Mouse (Mus musculus) bone marrow macrophage, adult 2 months (primary cell): Measurements from ENCODE around the gene Phkg2. TPM values are rescaled to one million over a fixed set of nuclear protein-coding genes. Genes with fewer than 3 reads are reported as not detected.

Experiments
- H3K27ac ChIP-seq: 2 replicates; pipeline ENCODE4 v1.5.1; 2012; ENCODE audit warnings: low read depth, low read length; ENCODE audit not compliant: insufficient read depth
- H3K4me1 ChIP-seq: 2 replicates; pipeline ENCODE4 v1.6.1; 2012; ENCODE audit warnings: low read length; ENCODE audit not compliant: control insufficient read depth, insufficient read depth
- H3K4me3 ChIP-seq: 2 replicates; pipeline ENCODE4 v1.5.1; 2012; ENCODE audit warnings: mild to moderate bottlenecking, low read length, moderate library complexity; ENCODE audit not compliant: insufficient read depth
- CTCF ChIP-seq: IDR thresholded peaks from 2 replicates; pipeline ENCODE4 v1.5.1; 2012; ENCODE audit warnings: low read depth, mild to moderate bottlenecking, low read length, moderate library complexity
- POLR2A ChIP-seq: IDR thresholded peaks from 2 replicates; pipeline ENCODE4 v1.6.1; 2012; ENCODE audit warnings: mild to moderate bottlenecking, low read depth, low read length, borderline replicate concordance
- polyA plus RNA-seq: library from polyadenylated mRNA; stranded (reverse); fragments of >200 nt; gene quantifications from 2 replicates; pipeline ENCODE4 v1.2.4, GENCODE M21; 2012; ENCODE audit not compliant: missing spikeins, insufficient read depth, insufficient read length

Phkg2 gene
- polyA plus RNA-seq, 1 experiment = 68.4 TPM

GRCm38 (mm10) chr7:127602903-127603302 lies 29.8 kb downstream of the Phkg2 start:
- Histone ChIP-seq H3K4me1 (peaks cover 6% of the 10 kb centered on the region; the same call in 1 of the 2 replicates), H3K4me3 (no peak overlapping the region), H3K27ac (no peak overlapping the region)
- TF ChIP-seq POLR2A (no peak), CTCF (no peak)

GRCm38 (mm10) chr7:127604256-127604655 lies 31.1 kb downstream of the Phkg2 start:
- no peak overlapping the region for H3K27ac ChIP-seq
- peaks cover 6% of the 10 kb centered on the region; the same call in 1 of the 2 replicates for H3K4me1 ChIP-seq
- TF ChIP-seq POLR2A = no peak
- TF ChIP-seq CTCF = no peak
- no peak overlapping the region for H3K4me3 ChIP-seq

GRCm38 (mm10) chr7:127607150-127607549 lies 34.0 kb downstream of the Phkg2 start:
- peaks cover 6% of the 10 kb centered on the region; the same call in 1 of the 2 replicates for H3K4me1 ChIP-seq

DNA sequence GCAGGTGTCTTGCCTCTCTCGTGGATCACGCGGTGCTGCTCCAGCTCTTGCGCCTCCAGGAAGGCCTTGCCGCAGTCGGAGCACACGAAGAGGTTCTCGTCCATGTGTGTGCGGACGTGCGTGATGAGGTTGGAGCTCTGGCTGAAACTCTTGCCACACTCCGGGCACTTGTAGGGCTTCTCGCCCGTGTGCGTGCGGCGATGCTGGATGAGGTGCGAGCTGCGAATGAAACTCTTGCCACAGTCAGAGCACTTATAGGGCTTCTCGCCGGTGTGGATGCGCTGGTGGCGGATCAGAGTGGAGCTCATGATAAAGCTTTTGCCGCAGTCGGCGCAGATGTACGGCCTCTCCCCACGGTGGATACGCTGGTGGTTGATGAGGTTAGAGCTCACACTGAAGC lies 37.9 kb downstream of the Phkg2 start:
- H3K27ac ChIP-seq = no peak overlapping the region
- TF ChIP-seq POLR2A (no peak), CTCF (no peak)

More at GRCm38 (mm10) chr7:127607150-127607549, 34.0 kb downstream of the Phkg2 start:
- H3K4me3 ChIP-seq = no peak overlapping the region
- no peak overlapping the region for H3K27ac ChIP-seq
- TF ChIP-seq POLR2A (no peak), CTCF (no peak)

DNA sequence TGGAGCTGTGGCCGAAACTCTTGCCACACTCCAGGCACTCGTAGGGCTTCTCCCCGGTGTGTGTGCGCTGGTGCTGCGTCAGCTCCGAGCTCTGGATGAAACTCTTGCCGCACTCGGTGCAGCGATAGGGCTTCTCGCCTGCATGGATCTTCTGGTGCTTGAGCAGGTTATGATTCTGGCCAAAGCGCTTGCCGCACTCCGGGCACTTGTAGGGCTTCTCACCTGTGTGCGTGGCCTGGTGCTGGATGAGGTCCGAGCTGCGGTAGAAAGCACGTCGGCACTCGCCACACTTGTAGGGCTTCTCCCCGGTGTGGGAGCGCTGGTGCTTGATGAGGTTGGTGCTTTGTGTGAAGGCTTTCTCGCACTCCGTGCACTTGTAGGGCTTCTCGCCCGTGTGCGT lies 38.4 kb downstream of the Phkg2 start:
- peaks cover 2% of the 10 kb centered on the region; the same call in 1 of the 2 replicates for H3K4me1 ChIP-seq
- H3K27ac ChIP-seq = no peak overlapping the region
- no peak overlapping the region for H3K4me3 ChIP-seq
- TF ChIP-seq POLR2A (no peak), CTCF (no peak)

More for the DNA sequence above, 37.9 kb downstream of the Phkg2 start:
- H3K4me3 ChIP-seq = no peak overlapping the region
- peaks cover 2% of the 10 kb centered on the region; the same call in 1 of the 2 replicates for H3K4me1 ChIP-seq

- Histone ChIP-seq H3K4me1 (peaks cover 2% of the 10 kb centered on the region; the same call in 1 of the 2 replicates), H3K4me3 (no peak overlapping the region), H3K27ac (no peak overlapping the region)
- TF ChIP-seq POLR2A (no peak), CTCF (no peak)
Measured at GRCm38 (mm10) chr7:127613501-127613900, 40.4 kb downstream of the Phkg2 start.

GRCm38 (mm10) chr7:127614091-127614490 lies 41.0 kb downstream of the Phkg2 start:
- peaks cover 2% of the 10 kb centered on the region; the same call in 1 of the 2 replicates for H3K4me1 ChIP-seq
- H3K4me3 ChIP-seq = peak overlapping the region; percentile 61
- TF ChIP-seq CTCF = no peak
- no peak for TF ChIP-seq POLR2A
- H3K27ac ChIP-seq = no peak overlapping the region

DNA sequence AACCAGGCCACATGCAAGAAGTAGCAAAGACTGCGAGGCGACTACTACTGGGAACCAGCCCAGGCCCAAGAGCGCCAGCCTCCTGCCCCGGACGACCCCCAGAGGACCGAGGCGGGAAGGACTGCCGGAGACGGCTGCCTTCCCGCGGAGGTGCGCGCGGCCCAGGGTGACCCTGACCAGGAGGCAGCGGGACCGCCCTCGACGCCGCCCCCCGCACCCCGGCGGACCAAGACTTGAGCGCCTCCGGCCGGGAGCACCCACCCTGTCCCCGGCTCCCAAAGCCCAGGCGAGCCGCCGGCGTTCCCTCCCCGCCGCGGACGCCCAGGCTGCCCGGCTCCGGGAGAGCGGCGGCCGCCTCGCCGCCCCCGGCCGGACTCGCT lies 41.4 kb downstream of the Phkg2 start:
- Histone ChIP-seq H3K4me3 (peak overlapping the region; percentile 61), H3K27ac (no peak overlapping the region), H3K4me1 (peaks cover 2% of the 10 kb centered on the region; the same call in 1 of the 2 replicates)
- TF ChIP-seq CTCF = no peak
- no peak for TF ChIP-seq POLR2A

GRCm38 (mm10) chr7:127614891-127615843 lies 42.0 kb downstream of the Phkg2 start, which contains the start of gene Zfp629:
TSS of gene Zfp629 (minus strand) at chr7:127615797.
- Histone ChIP-seq H3K4me1 (peaks cover 2% of the 10 kb centered on the region; the same call in 1 of the 2 replicates), H3K4me3 (peak within 1 kb of the TSS; percentile 61), H3K27ac (no peak within 1 kb of the TSS)
- TF ChIP-seq CTCF (no peak), POLR2A (no peak)

- Histone ChIP-seq H3K4me1 (peaks cover 2% of the 10 kb centered on the region; the same call in 1 of the 2 replicates), H3K27ac (no peak overlapping the region), H3K4me3 (no peak overlapping the region)
- TF ChIP-seq POLR2A = no peak
- TF ChIP-seq CTCF = no peak
Measured at GRCm38 (mm10) chr7:127616336-127616735, 43.2 kb downstream of the Phkg2 start.

GRCm38 (mm10) chr7:127616881-127617280 lies 43.7 kb downstream of the Phkg2 start:
- no peak overlapping the region for H3K27ac ChIP-seq
- H3K4me1 ChIP-seq = peaks cover 2% of the 10 kb centered on the region; the same call in 1 of the 2 replicates
- no peak for TF ChIP-seq CTCF
- TF ChIP-seq POLR2A = no peak
- no peak overlapping the region for H3K4me3 ChIP-seq
